Mouse (Mus musculus) neural tube, embryonic 15.5 days (tissue): ENCODE measurements around the gene Ap3s2. TPM values are rescaled to one million over a fixed set of nuclear protein-coding genes. Genes with fewer than 3 reads are reported as not detected.

Source experiments
- ATAC-seq: fragments of 200-750 bp; cut with Nextera tagmentation; 2 replicates; pipeline ENCODE4 v1.8.0; 2017; ENCODE audit warnings: mild to moderate bottlenecking, moderate TSS enrichment, moderate library complexity; ENCODE audit not compliant: low FRiP score
- H3K27ac ChIP-seq: fragments of 300-500 bp; sonication (generic); replicated peaks from 2 replicates; pipeline ENCODE4 v1.5.1; 2015; ENCODE audit warnings: mild to moderate bottlenecking, inconsistent platforms
- H3K27me3 ChIP-seq: fragments of 300-500 bp; sonication (generic); replicated peaks from 2 replicates; pipeline ENCODE4 v1.6.1; 2015; ENCODE audit warnings: inconsistent platforms
- H3K36me3 ChIP-seq: fragments of 300-500 bp; sonication (generic); 2 replicates; pipeline ENCODE4 v1.6.1; 2015; ENCODE audit warnings: inconsistent platforms
- H3K4me1 ChIP-seq: fragments of 300-500 bp; sonication (generic); 2 replicates; pipeline ENCODE4 v1.6.1; 2015; ENCODE audit warnings: inconsistent platforms
- H3K4me2 ChIP-seq: fragments of 300-500 bp; sonication (generic); 2 replicates; pipeline ENCODE4 v1.6.1; 2015; ENCODE audit warnings: inconsistent platforms, mild to moderate bottlenecking, moderate library complexity
- H3K4me3 ChIP-seq: fragments of 300-500 bp; sonication (generic); replicated peaks from 2 replicates; pipeline ENCODE4 v1.5.1; 2015; ENCODE audit warnings: mild to moderate bottlenecking, inconsistent platforms
- H3K9ac ChIP-seq: fragments of 300-500 bp; sonication (generic); replicated peaks from 2 replicates; pipeline ENCODE4 v1.6.1; 2015; ENCODE audit warnings: mild to moderate bottlenecking, inconsistent platforms
- H3K9me3 ChIP-seq: fragments of 300-500 bp; sonication (generic); replicated peaks from 2 replicates; pipeline ENCODE4 v1.6.1; 2016; ENCODE audit warnings: inconsistent platforms
- WGBS: fragments of 180-500 bp; shearing (Covaris S2); methylation state at CpG from one replicate; pipeline ENCODE4 v1.1.7; 2015; ENCODE audit warnings: mixed read lengths; 5-methylcytosine and 5-hydroxymethylcytosine counted together
- polyA plus RNA-seq: library from polyadenylated mRNA; unstranded; fragments of >200 nt; fragmentation: Nextera tagmentation; extraction: Ambion mirVana; gene quantifications from 2 replicates; pipeline ENCODE4 v1.2.1, GENCODE M21; 2015

Ap3s2 gene
- 42.8 and 48.4 TPM in 2 replicates for polyA plus RNA-seq

- peak within 1 kb of the TSS; percentile 87 for H3K27ac ChIP-seq
- peak within 1 kb of the TSS; percentile 65 for H3K4me2 ChIP-seq
- ATAC-seq: peak; percentile 96
- WGBS: under 1% methylated on average over 34 of the region's 34 CpGs
- no peaks in the 10 kb centered on the region for H3K27me3 ChIP-seq
- H3K4me3 ChIP-seq: peak within 1 kb of the TSS; percentile 82
- peaks cover 24% of the 10 kb centered on the region for H3K4me1 ChIP-seq
- H3K9ac ChIP-seq: peak within 1 kb of the TSS; percentile 69
- no peaks in the 10 kb centered on the region for H3K9me3 ChIP-seq
- 0 out of 2 replicates have a peak, but pooled peaks cover 3% of the 10 kb centered on the region for H3K36me3 ChIP-seq
Observed at GRCm38 (mm10) chr7:79920344-79920983, at the start of gene Ap3s2. TSS of gene Ap3s2 (minus strand) at chr7:79920649.

- H3K4me2 ChIP-seq: no peak overlapping the region
- H3K27ac ChIP-seq: no peak overlapping the region
- no peak overlapping the region for H3K9ac ChIP-seq
- H3K4me1 ChIP-seq: no peaks in the 10 kb centered on the region
- H3K36me3 ChIP-seq: no peaks in the 10 kb centered on the region
- no peaks in the 10 kb centered on the region for H3K9me3 ChIP-seq
- no peak for ATAC-seq
- 88% methylated on average over 6 of the region's 6 CpGs for WGBS
- H3K27me3 ChIP-seq: no peaks in the 10 kb centered on the region
- H3K4me3 ChIP-seq: no peak overlapping the region
Observed at GRCm38 (mm10) chr7:79968326-79968725, 47.9 kb upstream of the Ap3s2 start.

- no peak overlapping the region for H3K4me2 ChIP-seq
- no peaks in the 10 kb centered on the region for H3K27me3 ChIP-seq
- H3K9me3 ChIP-seq: no peaks in the 10 kb centered on the region
- no peak overlapping the region for H3K9ac ChIP-seq
- no peaks in the 10 kb centered on the region for H3K36me3 ChIP-seq
- no peak overlapping the region for H3K4me3 ChIP-seq
- no peak for ATAC-seq
- H3K4me1 ChIP-seq: no peaks in the 10 kb centered on the region
- WGBS: 58% methylated on average over 1 of the region's 1 CpGs
- no peak overlapping the region for H3K27ac ChIP-seq
Observed at GRCm38 (mm10) chr7:79961600-79961999, 41.2 kb upstream of the Ap3s2 start.

- Histone ChIP-seq H3K36me3 (no peaks in the 10 kb centered on the region), H3K27me3 (no peaks in the 10 kb centered on the region), H3K4me2 (no peak overlapping the region), H3K9ac (no peak overlapping the region), H3K4me3 (no peak overlapping the region), H3K9me3 (no peaks in the 10 kb centered on the region), H3K4me1 (no peaks in the 10 kb centered on the region), H3K27ac (no peak overlapping the region)
- ATAC-seq: no peak
- whole genome bisulfite sequencing: 100% methylated on average over 1 of the region's 1 CpGs
Observed at GRCm38 (mm10) chr7:79956131-79956530, 35.7 kb upstream of the Ap3s2 start.

- 100% methylated on average over 1 of the region's 1 CpGs for WGBS
- Histone ChIP-seq H3K27ac (no peak overlapping the region), H3K4me1 (no peaks in the 10 kb centered on the region), H3K9me3 (no peaks in the 10 kb centered on the region), H3K4me2 (no peak overlapping the region), H3K9ac (no peak overlapping the region), H3K36me3 (no peaks in the 10 kb centered on the region), H3K27me3 (no peaks in the 10 kb centered on the region), H3K4me3 (no peak overlapping the region)
- no peak for ATAC-seq
Observed at GRCm38 (mm10) chr7:79954890-79955289, 34.4 kb upstream of the Ap3s2 start.

GRCm38 (mm10) chr7:79951038-79951437, 30.6 kb upstream of the Ap3s2 start:
- no peaks in the 10 kb centered on the region for H3K36me3 ChIP-seq
- H3K4me1 ChIP-seq: no peaks in the 10 kb centered on the region
- no peak overlapping the region for H3K4me2 ChIP-seq
- H3K4me3 ChIP-seq: no peak overlapping the region
- H3K27ac ChIP-seq: no peak overlapping the region
- no peak for ATAC-seq
- 79% methylated on average over 3 of the region's 3 CpGs for WGBS
- no peak overlapping the region for H3K9ac ChIP-seq
- H3K9me3 ChIP-seq: no peaks in the 10 kb centered on the region
- no peaks in the 10 kb centered on the region for H3K27me3 ChIP-seq

GRCm38 (mm10) chr7:79950236-79950635, 29.8 kb upstream of the Ap3s2 start:
- Histone ChIP-seq H3K27me3 (no peaks in the 10 kb centered on the region), H3K9me3 (no peaks in the 10 kb centered on the region), H3K9ac (no peak overlapping the region), H3K4me2 (no peak overlapping the region), H3K4me3 (no peak overlapping the region), H3K36me3 (no peaks in the 10 kb centered on the region), H3K27ac (no peak overlapping the region), H3K4me1 (no peaks in the 10 kb centered on the region)
- no peak for ATAC-seq
- WGBS: 85% methylated on average over 6 of the region's 6 CpGs

- peak overlapping the region; percentile 68 for H3K27ac ChIP-seq
- 6% methylated on average over 19 of the region's 19 CpGs for WGBS
- peak; percentile 30; the same call in 1 of the 2 replicates for ATAC-seq
Observed at GRCm38 (mm10) chr7:79935511-79936205, 15.2 kb upstream of the Ap3s2 start.

GRCm38 (mm10) chr7:79934862-79935510, 14.5 kb upstream of the Ap3s2 start, which contains the start of gene Arpin:
TSS of gene Arpin (minus strand) at chr7:79935359.
- 1% methylated on average over 32 of the region's 32 CpGs for WGBS
- ATAC-seq: peak; percentile 81
- peak within 1 kb of the TSS; percentile 68 for H3K27ac ChIP-seq

More at GRCm38 (mm10) chr7:79935511-79936205, 15.2 kb upstream of the Ap3s2 start:
- peak overlapping the region; percentile 53 for H3K4me3 ChIP-seq
- H3K4me2 ChIP-seq: peak overlapping the region; percentile 85
- H3K27me3 ChIP-seq: no peaks in the 10 kb centered on the region
- peak overlapping the region; percentile 64 for H3K9ac ChIP-seq
- H3K9me3 ChIP-seq: no peaks in the 10 kb centered on the region
- H3K36me3 ChIP-seq: no peaks in the 10 kb centered on the region
- peaks cover 21% of the 10 kb centered on the region for H3K4me1 ChIP-seq

GRCm38 (mm10) chr7:79934461-79934860, 14.0 kb upstream of the Ap3s2 start:
- H3K27ac ChIP-seq: peak overlapping the region; percentile 68

More at GRCm38 (mm10) chr7:79934862-79935510, 14.5 kb upstream of the Ap3s2 start, which contains the start of gene Arpin:
- peak within 1 kb of the TSS; percentile 64 for H3K9ac ChIP-seq
- peaks cover 21% of the 10 kb centered on the region for H3K4me1 ChIP-seq
- no peaks in the 10 kb centered on the region for H3K36me3 ChIP-seq
- H3K9me3 ChIP-seq: no peaks in the 10 kb centered on the region
- H3K4me3 ChIP-seq: peak within 1 kb of the TSS; percentile 53
- H3K27me3 ChIP-seq: no peaks in the 10 kb centered on the region
- peak within 1 kb of the TSS; percentile 85 for H3K4me2 ChIP-seq

GRCm38 (mm10) chr7:79928516-79929052, 8.1 kb upstream of the Ap3s2 start:
- no peak overlapping the region for H3K4me2 ChIP-seq
- H3K9ac ChIP-seq: no peak overlapping the region
- no peak for ATAC-seq
- no peaks in the 10 kb centered on the region for H3K9me3 ChIP-seq
- no peaks in the 10 kb centered on the region for H3K27me3 ChIP-seq
- H3K4me3 ChIP-seq: no peak overlapping the region
- peaks cover 14% of the 10 kb centered on the region for H3K36me3 ChIP-seq
- 79% methylated on average over 2 of the region's 2 CpGs for WGBS
- H3K27ac ChIP-seq: no peak overlapping the region
- H3K4me1 ChIP-seq: no peaks in the 10 kb centered on the region

More at GRCm38 (mm10) chr7:79934461-79934860, 14.0 kb upstream of the Ap3s2 start:
- H3K36me3 ChIP-seq: no peaks in the 10 kb centered on the region
- H3K27me3 ChIP-seq: no peaks in the 10 kb centered on the region
- H3K9me3 ChIP-seq: no peaks in the 10 kb centered on the region
- H3K4me3 ChIP-seq: peak overlapping the region; percentile 53
- 0 out of 2 replicates have a peak, but pooled peaks have one; percentile 21 for ATAC-seq
- peaks cover 21% of the 10 kb centered on the region for H3K4me1 ChIP-seq
- peak overlapping the region; percentile 64 for H3K9ac ChIP-seq
- whole genome bisulfite sequencing: 26% methylated on average over 5 of the region's 5 CpGs
- H3K4me2 ChIP-seq: peak overlapping the region; percentile 85
